ENCODE assay signal across 15 mouse cellular contexts in the genomic region with DNA sequence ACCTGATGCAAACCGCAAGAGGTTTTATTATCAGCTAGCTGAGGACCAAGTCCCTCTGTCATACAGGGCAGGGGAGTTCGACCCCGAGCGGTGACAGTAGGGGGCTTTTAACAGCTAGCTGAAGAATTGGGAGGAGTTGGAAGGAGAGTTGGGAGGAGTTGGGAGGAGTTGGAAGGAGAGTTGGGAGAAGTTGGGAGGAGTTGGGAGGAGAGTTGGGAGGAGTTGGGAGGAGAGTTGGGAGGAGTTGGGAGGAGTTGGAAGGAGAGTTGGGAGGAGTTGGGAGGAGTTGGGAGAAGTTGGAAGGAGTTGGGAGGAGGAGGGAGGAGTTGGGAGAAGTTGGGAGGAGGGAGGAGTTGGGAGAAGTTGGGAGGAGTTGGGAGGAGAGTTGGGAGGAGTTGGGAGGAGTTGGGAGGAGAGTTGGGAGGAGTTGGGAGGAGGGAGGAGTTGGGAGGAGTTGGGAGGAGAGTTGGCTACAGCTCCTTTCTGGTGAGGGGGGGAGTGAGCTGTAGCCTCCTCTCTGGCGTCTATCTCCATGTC. TPM values are rescaled to one million over a fixed set of nuclear protein-coding genes. Genes with fewer than 3 reads are reported as not detected.
A peak's percentile ranks its signal among the peaks of the same experiment; 100 is the strongest.
DNase-seq lines count a peak whose midpoint lies in the region; ATAC-seq and TF ChIP-seq lines count a peak whose summit lies in the region.
"Not testable (repeated sequence)": the region's sequence is repeated elsewhere in the genome, so short reads cannot be mapped to it uniquely, and the experiment has no call there.
"Had no signal": no experiment of that assay in that cellular context is flagged by ENCODE, and none has a peak within 500 bp of the region (broad histone marks: within the 10 kb centered on the region; RNA-seq: fewer than 3 reads in every experiment).

No protein-coding gene starts in this region.

- H3K27ac ChIP-seq in kidney, adult 2 months (ENCODE audit: insufficient read depth, low read depth, low read length); liver, embryonic 12.5 days: not testable (repeated sequence)
- 0 out of 2 replicates have a peak overlapping the region, but pooled peaks have one; percentile 22 for H3K27ac ChIP-seq in liver, postnatal 0 days (ENCODE audit: low read depth)

- 27% methylated on average over 5 of the region's 5 CpGs for WGBS in kidney, adult 2 months
- 43% methylated on average over 5 of the region's 5 CpGs for WGBS in liver, embryonic 12.5 days (ENCODE audit: insufficient replicate concordance)
- WGBS in liver, postnatal 0 days (ENCODE audit: insufficient replicate concordance), result 56% methylated on average over 5 of the region's 5 CpGs

- not testable (repeated sequence) for H3K9me3 ChIP-seq in liver, embryonic 12.5 days (replicated peaks); liver, postnatal 0 days (ENCODE audit: low read length)

- not testable (repeated sequence) for TF ChIP-seq CTCF in kidney, adult 2 months (conservative IDR thresholded peaks at IDR 0.05; ENCODE audit: insufficient read depth, insufficient read length, low read depth, low read length); liver, postnatal 0 days (IDR thresholded peaks at IDR 0.05; ENCODE audit: low read depth)

- ATAC-seq in liver, embryonic 12.5 days; liver, postnatal 0 days: not testable (repeated sequence)

- not testable (repeated sequence) for H3K9ac ChIP-seq in liver, embryonic 12.5 days; liver, postnatal 0 days (replicated peaks)

- H3K4me1 ChIP-seq in kidney, adult 2 months (ENCODE audit: control insufficient read depth, insufficient read depth, low read length); liver, embryonic 12.5 days; liver, postnatal 0 days (ENCODE audit: insufficient read depth): not testable (repeated sequence)

- DNase-seq in ZHBTc4 (ENCODE audit: low read depth, low spot score), result peak; percentile 64
- peak; percentile 54 for DNase-seq in kidney, adult 2 months
- peak; percentile 53 for DNase-seq in kidney, postnatal 14 days
- DNase-seq in liver, postnatal 0 days, result not testable (repeated sequence)
- peak; percentile 40 for DNase-seq in ovary, adult 18-20 months (ENCODE audit: low spot score)

- TF ChIP-seq EP300 in liver, postnatal 0 days (IDR thresholded peaks at IDR 0.05; ENCODE audit: low read depth), result not testable (repeated sequence)

- TF ChIP-seq POLR2A in kidney, adult 2 months (IDR thresholded peaks at IDR 0.05; ENCODE audit: low read depth, low read length), result not testable (repeated sequence)

- not testable (repeated sequence) for H3K27me3 ChIP-seq in kidney, adult 2 months (replicated peaks; ENCODE audit: control insufficient read depth, insufficient read depth, low read length); liver, postnatal 0 days (ENCODE audit: insufficient read depth, low read length)
- peaks cover 13% of the 10 kb centered on the region; the same call in 1 of the 2 replicates for H3K27me3 ChIP-seq in liver, embryonic 12.5 days (replicated peaks)

- H3K36me3 ChIP-seq in kidney, adult 2 months (ENCODE audit: control insufficient read depth, insufficient read depth, low read length); liver, embryonic 12.5 days; liver, postnatal 0 days (replicated peaks; ENCODE audit: insufficient read depth, low read length): not testable (repeated sequence)

- H3K4me3 ChIP-seq in kidney, adult 2 months (ENCODE audit: insufficient read depth, low read depth, low read length); liver, embryonic 12.5 days: not testable (repeated sequence)
- H3K4me3 ChIP-seq in liver, postnatal 0 days (ENCODE audit: low read depth, low read length), result 0 out of 2 replicates have a peak overlapping the region, but pooled peaks have one; percentile 35

- H3K4me2 ChIP-seq in liver, embryonic 12.5 days, result peak overlapping the region; percentile 45; the same call in 1 of the 2 replicates
- H3K4me2 ChIP-seq in liver, postnatal 0 days (ENCODE audit: low read depth, low read length), result peak overlapping the region; percentile 62; the same call in 1 of the 2 replicates

RNA-seq across cellular contexts. Expression of gene Prodh2, which starts 2.2 kb away (rescaled TPM):
- 218 and 246 TPM in 2 replicates for polyA plus RNA-seq in kidney, adult 2 months (2012; rRNA removed)
- 21.1 and 22.3 TPM in 2 replicates for polyA plus RNA-seq in liver, embryonic 12.5 days (2016; fragmentation: Nextera tagmentation; extraction: Ambion mirVana)
- 203 and 205 TPM in 2 replicates for polyA plus RNA-seq in liver, postnatal 0 days (2015; fragmentation: Nextera tagmentation; extraction: Ambion mirVana)
- polyA plus RNA-seq: cerebellum, adult 2 months; embryonic facial prominence, embryonic 10.5 days; embryonic facial prominence, embryonic 14.5 days; forebrain, postnatal 0 days; G1E; heart, adult 2 months; hindbrain, embryonic 13.5 days had no signal

RNA-seq across cellular contexts. Expression of gene Nphs1, which starts 37.5 kb away (rescaled TPM):
- polyA plus RNA-seq in kidney, adult 2 months (2012; rRNA removed), result 39.9 and 41.1 TPM in 2 replicates
- 0.14 and 0.18 TPM in 2 replicates for polyA plus RNA-seq in liver, embryonic 12.5 days (2016; fragmentation: Nextera tagmentation; extraction: Ambion mirVana)
- 0.06 and 0.07 TPM in 2 replicates for polyA plus RNA-seq in liver, postnatal 0 days (2015; fragmentation: Nextera tagmentation; extraction: Ambion mirVana)
- polyA plus RNA-seq: adrenal gland, adult 2 months; G1E; gonadal fat pad, adult 2 months had no signal

RNA-seq across cellular contexts. Expression of gene Kirrel2, which starts 38.1 kb away (rescaled TPM):
- 0.30 and 0.33 TPM in 2 replicates for polyA plus RNA-seq in kidney, adult 2 months (2012; rRNA removed)
- 0.05 and 0.17 TPM in 2 replicates for polyA plus RNA-seq in liver, embryonic 12.5 days (2016; fragmentation: Nextera tagmentation; extraction: Ambion mirVana)
- 0.05 TPM in 1 of 2 replicates, not detected in the other for polyA plus RNA-seq in liver, postnatal 0 days (2015; fragmentation: Nextera tagmentation; extraction: Ambion mirVana)
- polyA plus RNA-seq: adrenal gland, adult 2 months; G1E; gonadal fat pad, adult 2 months; heart, adult 2 months had no signal

RNA-seq across cellular contexts. Expression of gene Arhgap33, which starts 39.3 kb away (rescaled TPM):
- polyA plus RNA-seq in kidney, adult 2 months (2012; rRNA removed), result 7.4 and 7.8 TPM in 2 replicates
- 4.0 and 4.8 TPM in 2 replicates for polyA plus RNA-seq in liver, embryonic 12.5 days (2016; fragmentation: Nextera tagmentation; extraction: Ambion mirVana)
- 1.0 and 1.1 TPM in 2 replicates for polyA plus RNA-seq in liver, postnatal 0 days (2015; fragmentation: Nextera tagmentation; extraction: Ambion mirVana)

RNA-seq across cellular contexts. Expression of gene Aplp1, which starts 50.2 kb away (rescaled TPM):
- polyA plus RNA-seq in kidney, adult 2 months (2012; rRNA removed), result 13.0 and 14.2 TPM in 2 replicates
- polyA plus RNA-seq in liver, embryonic 12.5 days (2016; fragmentation: Nextera tagmentation; extraction: Ambion mirVana), result 7.5 and 8.2 TPM in 2 replicates
- polyA plus RNA-seq in liver, postnatal 0 days (2015; fragmentation: Nextera tagmentation; extraction: Ambion mirVana), result 1.2 and 1.6 TPM in 2 replicates
- polyA plus RNA-seq: G1E had no signal

Comparison
In these comparisons a context has a peak if more than half of its experiments do, and no peak if none do; other contexts are left out.
1. RNA of gene Nphs1, which starts 37.5 kb away (polyA plus RNA-seq): 39.9 to 41.1 TPM in kidney, adult 2 months; 0.14 to 0.18 TPM in liver, embryonic 12.5 days and 0.06 to 0.07 TPM in liver, postnatal 0 days; every median in the first group is over 10 times any median in the second.